Comparison of ENCODE assay signal across 18 mouse cellular contexts in the genomic region with DNA sequence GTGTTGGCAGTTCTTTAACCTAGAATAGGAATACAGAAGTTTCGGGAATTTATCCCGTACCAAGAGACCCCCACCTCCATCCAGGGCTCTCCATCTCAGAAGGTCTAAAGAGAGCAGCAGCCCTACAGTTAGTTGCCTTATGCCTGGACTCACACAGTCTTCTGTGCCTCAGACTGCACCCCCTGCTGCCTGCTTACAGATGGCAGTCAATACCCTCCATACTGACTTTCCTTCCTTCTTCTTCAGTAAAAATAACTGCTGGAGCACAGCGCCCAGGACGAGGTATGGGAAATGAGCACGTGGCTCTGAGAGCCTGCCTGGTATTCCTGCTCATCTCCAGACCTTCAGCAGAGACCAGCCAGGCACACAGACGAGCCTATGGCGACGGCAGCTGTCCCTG. TPM values are rescaled to one million over a fixed set of nuclear protein-coding genes. Genes with fewer than 3 reads are reported as not detected.
DNase-seq lines count a peak whose midpoint lies in the region; ATAC-seq and TF ChIP-seq lines count a peak whose summit lies in the region.
"Had no signal": no experiment of that assay in that cellular context is flagged by ENCODE, and none has a peak within 500 bp of the region (broad histone marks: within the 10 kb centered on the region; RNA-seq: fewer than 3 reads in every experiment).

No protein-coding gene starts in this region.

- no peak overlapping the region for H3K4me3 ChIP-seq in kidney, postnatal 0 days (replicated peaks; ENCODE audit: low read depth, low read length)
- no peak overlapping the region for H3K4me3 ChIP-seq in CH12.LX (replicated peaks in 1 of 3; ENCODE audit: low read depth in 2 of 3, low read length in 2 of 3, poor library complexity in 1 of 3)
- no peak overlapping the region for H3K4me3 ChIP-seq in liver, embryonic 15.5 days (replicated peaks)
- H3K4me3 ChIP-seq: forebrain, embryonic 10.5 days; heart, embryonic 13.5 days; kidney, embryonic 15.5 days; limb, embryonic 10.5 days had no signal

- no peaks in the 10 kb centered on the region for H3K9me3 ChIP-seq in kidney, postnatal 0 days (replicated peaks; ENCODE audit: low read length)
- no peaks in the 10 kb centered on the region for H3K9me3 ChIP-seq in CH12.LX (replicated peaks; ENCODE audit: low read length)
- no peaks in the 10 kb centered on the region for H3K9me3 ChIP-seq in liver, embryonic 15.5 days (replicated peaks)
- H3K9me3 ChIP-seq: forebrain, embryonic 10.5 days; heart, embryonic 13.5 days; kidney, embryonic 15.5 days; limb, embryonic 10.5 days had no signal

- in situ Hi-C loops in CH12.LX (cut with MboI; ENCODE audit: low pct_ligation_motif_present, low pct_unique_long_range_greater_than_20kb, low sequenced_read_pairs), result no loop called here

- TF ChIP-seq RAD21 in CH12.LX (IDR thresholded peaks at IDR 0.05; ENCODE audit: low read depth, low read length), result no peak

- no peak overlapping the region for H3K4me2 ChIP-seq in kidney, postnatal 0 days (ENCODE audit: low read length)
- H3K4me2 ChIP-seq in CH12.LX (ENCODE audit: insufficient read depth, low read depth, poor library complexity, severe bottlenecking), result no peak overlapping the region
- H3K4me2 ChIP-seq in liver, embryonic 15.5 days, result no peak overlapping the region
- H3K4me2 ChIP-seq: heart, embryonic 13.5 days; kidney, embryonic 15.5 days had no signal

- peak; percentile 40; the same call in 1 of the 2 replicates for TF ChIP-seq CTCF in kidney, postnatal 0 days (IDR thresholded peaks at IDR 0.05; ENCODE audit: low read depth)
- peak in 1 of 2 experiments; percentile 38; a peak in 2 of 4 replicates for TF ChIP-seq CTCF in CH12.LX (conservative IDR thresholded peaks at IDR 0.05 in 1 of 2, IDR thresholded peaks at IDR 0.05 in 1 of 2; ENCODE audit: low read depth in 2 of 2, low read length in 2 of 2)

- no peaks in the 10 kb centered on the region for H3K79me2 ChIP-seq in CH12.LX (replicated peaks; ENCODE audit: control insufficient read depth, extremely low read depth, insufficient read depth, poor library complexity, severe bottlenecking)

- H3K9ac ChIP-seq in kidney, postnatal 0 days (ENCODE audit: low read depth, low read length), result no peak overlapping the region
- no peak overlapping the region for H3K9ac ChIP-seq in CH12.LX (ENCODE audit: insufficient read depth, low read depth)
- H3K9ac ChIP-seq in liver, embryonic 15.5 days, result no peak overlapping the region
- H3K9ac ChIP-seq: heart, embryonic 13.5 days; kidney, embryonic 15.5 days had no signal

- H3K4me1 ChIP-seq in kidney, postnatal 0 days (replicated peaks; ENCODE audit: insufficient read depth, low read length), result peaks cover 6% of the 10 kb centered on the region; the same call in 1 of the 2 replicates
- H3K4me1 ChIP-seq in CH12.LX (ENCODE audit: control insufficient read depth in 1 of 2, insufficient read depth in 2 of 2), result peaks cover 3 to 8% of the 10 kb centered on the region in 2 experiments; a peak in 3 of 4 replicates
- H3K4me1 ChIP-seq in liver, embryonic 15.5 days (replicated peaks), result peaks cover 67% of the 10 kb centered on the region

- no peak for DNase-seq in kidney, postnatal 0 days (ENCODE audit: low spot score)
- no peak for DNase-seq in kidney, adult 11 months
- DNase-seq in 3T3-L1 (ENCODE audit: low read depth, low spot score) (peak; percentile 31), CH12.LX (ENCODE audit: extremely low read depth) (no peak)
- no peak for DNase-seq in kidney, adult 9 months
- DNase-seq: adrenal gland, adult 8-10 months; gastrocnemius, postnatal 36 days; lung, adult 2 months; midbrain, embryonic 14.5 days; right cerebral cortex, postnatal 14 days; thymus, postnatal 25 days had no signal

- no peak overlapping the region for H3K27ac ChIP-seq in kidney, postnatal 0 days
- no peak overlapping the region for H3K27ac ChIP-seq in CH12.LX (ENCODE audit: insufficient read depth, low read depth)
- peak overlapping the region; percentile 20; the same call in 1 of the 2 replicates for H3K27ac ChIP-seq in liver, embryonic 15.5 days (replicated peaks)
- H3K27ac ChIP-seq: forebrain, embryonic 10.5 days; heart, embryonic 13.5 days; kidney, embryonic 15.5 days; limb, embryonic 10.5 days had no signal

- TF ChIP-seq EP300 in CH12.LX (IDR thresholded peaks at IDR 0.05; ENCODE audit: low read length), result no peak

- no peaks in the 10 kb centered on the region for H3K27me3 ChIP-seq in kidney, postnatal 0 days (ENCODE audit: insufficient read depth, low read length)
- no peaks in the 10 kb centered on the region for H3K27me3 ChIP-seq in CH12.LX (replicated peaks)
- no peaks in the 10 kb centered on the region for H3K27me3 ChIP-seq in liver, embryonic 15.5 days
- H3K27me3 ChIP-seq: heart, embryonic 13.5 days; kidney, embryonic 15.5 days had no signal

- no peak for TF ChIP-seq POLR2A in CH12.LX (IDR thresholded peaks at IDR 0.05; ENCODE audit: low read depth, low read length)

- dilution Hi-C loops in CH12.LX (cut with MboI; ENCODE audit: extremely low pct_ligation_motif_present, extremely low pct_unique_long_range_greater_than_20kb, low sequenced_read_pairs), result no loop called here

- H3K36me3 ChIP-seq in kidney, postnatal 0 days (ENCODE audit: insufficient read depth, low read length), result peaks cover 45% of the 10 kb centered on the region
- H3K36me3 ChIP-seq in CH12.LX (replicated peaks in 1 of 2; ENCODE audit: control insufficient read depth in 1 of 2, insufficient read depth in 1 of 2, low read length in 1 of 2), result peaks cover 53 to 75% of the 10 kb centered on the region in 2 experiments
- peaks cover 74% of the 10 kb centered on the region for H3K36me3 ChIP-seq in liver, embryonic 15.5 days (replicated peaks)

- 83% methylated on average over 8 of the region's 8 CpGs for WGBS in kidney, postnatal 0 days
- 79% methylated on average over 8 of the region's 8 CpGs for WGBS in liver, embryonic 15.5 days (ENCODE audit: insufficient replicate concordance)

- ATAC-seq in kidney, postnatal 0 days (replicated peaks; ENCODE audit: low FRiP score, low read depth), result no peak
- no peak for ATAC-seq in liver, embryonic 15.5 days (ENCODE audit: insufficient read depth)
- ATAC-seq in cerebellum, adult (ENCODE audit: insufficient number of reproducible peaks, low FRiP score, low TSS enrichment), result no peak
- ATAC-seq: CD4-positive, CD25-positive, alpha-beta regulatory T cell, adult 4 months had no signal

TF ChIP-seq in CH12.LX, 34 proteins besides CTCF, POLR2A, EP300 and RAD21:
- TF ChIP-seq IRF4 (IDR thresholded peaks at IDR 0.05; ENCODE audit: low read depth, low read length), result no peak
- no peak for TF ChIP-seq NRF1 (IDR thresholded peaks at IDR 0.05; ENCODE audit: low read depth, low read length)
- TF ChIP-seq MEF2A (IDR thresholded peaks at IDR 0.05; ENCODE audit: borderline replicate concordance, low read depth, low read length), result no peak
- TF ChIP-seq POLR2AphosphoS2 (IDR thresholded peaks at IDR 0.05; ENCODE audit: low read depth, low read length), result no peak
- peak; percentile 31 for TF ChIP-seq SMC3 (IDR thresholded peaks at IDR 0.05; ENCODE audit: low read depth, low read length)
- no peak for TF ChIP-seq MAZ (IDR thresholded peaks at IDR 0.05; ENCODE audit: low read depth, low read length)
- TF ChIP-seq ELF1 (IDR thresholded peaks at IDR 0.05; ENCODE audit: low read depth, low read length), result no peak

RNA-seq across cellular contexts. Expression of a gene that starts 4.8 kb away (rescaled TPM):
- 83.3 and 85.1 TPM in 2 replicates for polyA plus RNA-seq in kidney, postnatal 0 days (2015; fragmentation: Nextera tagmentation; extraction: Ambion mirVana)
- total RNA-seq in CH12.LX (2012; rRNA removed) (26.9 and 27.6 TPM in 2 replicates), CH12.LX (2014; rRNA removed) (18.9 and 19.2 TPM in 2 replicates)
- 51.2 and 54.4 TPM in 2 replicates for polyA plus RNA-seq in CH12.LX (2012; ENCODE audit: insufficient read length, low read depth)
- polyA plus RNA-seq in liver, embryonic 15.5 days (2015; fragmentation: Nextera tagmentation; extraction: Ambion mirVana), result 16.7 and 16.9 TPM in 2 replicates

RNA-seq across cellular contexts. Expression of a gene that starts 10.4 kb away (rescaled TPM):
- polyA plus RNA-seq in kidney, postnatal 0 days (2015; fragmentation: Nextera tagmentation; extraction: Ambion mirVana), result 27.9 and 29.0 TPM in 2 replicates
- total RNA-seq in CH12.LX (2012; rRNA removed) (8.6 and 8.7 TPM in 2 replicates), CH12.LX (2014; rRNA removed) (3.3 and 4.0 TPM in 2 replicates)
- 8.3 and 11.1 TPM in 2 replicates for polyA plus RNA-seq in CH12.LX (2012; ENCODE audit: insufficient read length, low read depth)
- 5.4 and 5.8 TPM in 2 replicates for polyA plus RNA-seq in liver, embryonic 15.5 days (2015; fragmentation: Nextera tagmentation; extraction: Ambion mirVana)

RNA-seq across cellular contexts. Expression of a gene that starts 11.1 kb away (rescaled TPM):
- 45.0 and 50.1 TPM in 2 replicates for polyA plus RNA-seq in kidney, postnatal 0 days (2015; fragmentation: Nextera tagmentation; extraction: Ambion mirVana)
- total RNA-seq in CH12.LX (2012; rRNA removed) (22.7 TPM in 2 replicates), CH12.LX (2014; rRNA removed) (12.5 and 13.3 TPM in 2 replicates)
- polyA plus RNA-seq in CH12.LX (2012; ENCODE audit: insufficient read length, low read depth), result 23.3 and 24.7 TPM in 2 replicates
- polyA plus RNA-seq in liver, embryonic 15.5 days (2015; fragmentation: Nextera tagmentation; extraction: Ambion mirVana), result 41.9 and 45.1 TPM in 2 replicates

RNA-seq across cellular contexts. Expression of a gene that starts 19.8 kb away (rescaled TPM):
- polyA plus RNA-seq in kidney, postnatal 0 days (2015; fragmentation: Nextera tagmentation; extraction: Ambion mirVana), result 2.8 and 3.1 TPM in 2 replicates
- 1.2 and 1.7 TPM in 2 replicates for total RNA-seq in CH12.LX (2012; rRNA removed)
- total RNA-seq in CH12.LX (2014; rRNA removed), result 0.05 TPM in 2 replicates
- 0.16 and 0.44 TPM in 2 replicates for polyA plus RNA-seq in CH12.LX (2012; ENCODE audit: insufficient read length, low read depth)
- polyA plus RNA-seq in liver, embryonic 15.5 days (2015; fragmentation: Nextera tagmentation; extraction: Ambion mirVana), result 2.1 and 3.2 TPM in 2 replicates

RNA-seq across cellular contexts. Expression of a gene that starts 35.3 kb away (rescaled TPM):
- polyA plus RNA-seq in kidney, postnatal 0 days (2015; fragmentation: Nextera tagmentation; extraction: Ambion mirVana), result 15.0 and 16.4 TPM in 2 replicates
- 15.5 and 17.5 TPM in 2 replicates for total RNA-seq in CH12.LX (2012; rRNA removed)
- 0.74 and 0.98 TPM in 2 replicates for total RNA-seq in CH12.LX (2014; rRNA removed)
- polyA plus RNA-seq in CH12.LX (2012; ENCODE audit: insufficient read length, low read depth), result 1.9 and 2.3 TPM in 2 replicates
- 19.3 and 21.0 TPM in 2 replicates for polyA plus RNA-seq in liver, embryonic 15.5 days (2015; fragmentation: Nextera tagmentation; extraction: Ambion mirVana)
